Mouse (Mus musculus): ENCODE results near the gene Hip1r.

Gene Hip1r

GRCm38 (mm10) chr5:123973299-123974178 lies at the start of gene Hip1r:
Gene Hip1r, plus strand, starts transcription at chr5:123973628.
- peak; percentile 88 to 93 for DNase-seq

GRCm38 (mm10) chr5:123927118-123927517 lies 46.3 kb upstream of the Hip1r start, which contains the start of gene Gm43518:
Gene Gm43518, plus strand, starts transcription at chr5:123927418.
- DNase-seq, result no peak

- peak; percentile 95 to 98 for DNase-seq
Measured at GRCm38 (mm10) chr5:123930508-123930989, 42.9 kb upstream of the Hip1r start, which contains the start of gene Ccdc62. Gene Ccdc62, plus strand, starts transcription at chr5:123930679.

- no peak for DNase-seq
Measured at GRCm38 (mm10) chr5:123931131-123931530, 42.3 kb upstream of the Hip1r start.

GRCm38 (mm10) chr5:123932927-123933326 lies 40.5 kb upstream of the Hip1r start:
- no peak for DNase-seq

- DNase-seq, result no peak
Measured at GRCm38 (mm10) chr5:123933556-123933955, 39.9 kb upstream of the Hip1r start.

GRCm38 (mm10) chr5:123933957-123934591 lies 39.4 kb upstream of the Hip1r start:
- DNase-seq, result peak; percentile 41 to 60

- no peak for DNase-seq
Measured at GRCm38 (mm10) chr5:123935931-123936330, 37.5 kb upstream of the Hip1r start.

- no peak for DNase-seq
Measured at GRCm38 (mm10) chr5:123938479-123938878, 34.9 kb upstream of the Hip1r start.

- peak; percentile 34 to 61 for DNase-seq
Measured at GRCm38 (mm10) chr5:123946546-123946945, 26.9 kb upstream of the Hip1r start.

GRCm38 (mm10) chr5:123947041-123947761 lies 26.2 kb upstream of the Hip1r start:
- peak; percentile 27 to 44 for DNase-seq

GRCm38 (mm10) chr5:123952365-123953045 lies 20.9 kb upstream of the Hip1r start:
- no peak for DNase-seq

- DNase-seq, result no peak
Measured at GRCm38 (mm10) chr5:123957213-123957612, 16.2 kb upstream of the Hip1r start.

- DNase-seq, result no peak
Measured at GRCm38 (mm10) chr5:123959018-123959417, 14.4 kb upstream of the Hip1r start.

- DNase-seq, result no peak
Measured at GRCm38 (mm10) chr5:123960129-123960528, 13.3 kb upstream of the Hip1r start.

- DNase-seq, result no peak
Measured at GRCm38 (mm10) chr5:123961046-123961445, 12.4 kb upstream of the Hip1r start.

- DNase-seq, result no peak
Measured at GRCm38 (mm10) chr5:123964208-123964607, 9.2 kb upstream of the Hip1r start.

- no peak for DNase-seq
Measured at GRCm38 (mm10) chr5:123966759-123967158, 6.7 kb upstream of the Hip1r start.

GRCm38 (mm10) chr5:123968468-123968867 lies 5.0 kb upstream of the Hip1r start:
- DNase-seq, result no peak

GRCm38 (mm10) chr5:123969216-123969615 lies 4.2 kb upstream of the Hip1r start:
- peak; percentile 41 to 55 for DNase-seq

- DNase-seq, result no peak
Measured at GRCm38 (mm10) chr5:123970576-123970975, 2.9 kb upstream of the Hip1r start.

- no peak for DNase-seq
Measured at GRCm38 (mm10) chr5:123972453-123972852, 975 bp upstream of the Hip1r start.

- DNase-seq, result no peak
Measured at GRCm38 (mm10) chr5:123974179-123974485, 704 bp downstream of the Hip1r start.

Measured in kidney, postnatal 4 days (tissue).